Mouse (Mus musculus): ENCODE results near the gene Hbb-bh2. TPM values are rescaled to one million over a fixed set of nuclear protein-coding genes. Genes with fewer than 3 reads are reported as not detected.

Hbb-bh2 gene
- not detected for polyA plus RNA-seq (2014; fragmentation: Illumina TruSeq; extraction: RNeasy Lipid Tissue Mini Kit (QIAGEN cat#74804); ENCODE audit: low read depth, low replicate concordance)

GRCm38 (mm10) chr7:103840268-103840667 lies at the start of gene Hbb-bh2:
Gene Hbb-bh2, minus strand, starts transcription at chr7:103840520.

GRCm38 (mm10) chr7:103886152-103886551 lies 45.8 kb upstream of the Hbb-bh2 start, which contains the start of gene Olfr66:
Gene Olfr66, minus strand, starts transcription at chr7:103886252.

GRCm38 (mm10) chr7:103853090-103853489 lies 12.8 kb upstream of the Hbb-bh2 start, which contains the start of gene Hbb-y:
Gene Hbb-y, minus strand, starts transcription at chr7:103853216.

GRCm38 (mm10) chr7:103843034-103843433 lies 2.7 kb upstream of the Hbb-bh2 start, which contains the start of gene Hbb-bh1:
Gene Hbb-bh1, minus strand, starts transcription at chr7:103843164.

GRCm38 (mm10) chr7:103827808-103828207 lies 12.5 kb downstream of the Hbb-bh2 start, which contains the start of gene Hbb-bs:
Gene Hbb-bs, minus strand, starts transcription at chr7:103828096.

GRCm38 (mm10) chr7:103813766-103814165 lies 26.6 kb downstream of the Hbb-bh2 start, which contains the start of gene Hbb-bt:
Gene Hbb-bt, minus strand, starts transcription at chr7:103813996.

GRCm38 (mm10) chr7:103791721-103792120 lies 48.6 kb downstream of the Hbb-bh2 start, which contains the start of gene Olfr67:
Gene Olfr67, minus strand, starts transcription at chr7:103791821.

Other genes starting within 250 kb of the Hbb-bh2 start
- gene Olfr619, start 239.9 kb downstream of the Hbb-bh2 start, polyA plus RNA-seq (2014; fragmentation: Illumina TruSeq; extraction: RNeasy Lipid Tissue Mini Kit (QIAGEN cat#74804); ENCODE audit: low read depth, low replicate concordance), result not detected
- not detected for gene Olfr620, start 228.0 kb downstream of the Hbb-bh2 start, polyA plus RNA-seq (2014; fragmentation: Illumina TruSeq; extraction: RNeasy Lipid Tissue Mini Kit (QIAGEN cat#74804); ENCODE audit: low read depth, low replicate concordance)
- gene Olfr622, start 197.8 kb downstream of the Hbb-bh2 start, polyA plus RNA-seq (2014; fragmentation: Illumina TruSeq; extraction: RNeasy Lipid Tissue Mini Kit (QIAGEN cat#74804); ENCODE audit: low read depth, low replicate concordance), result not detected
- not detected for gene Olfr623, start 176.8 kb downstream of the Hbb-bh2 start, polyA plus RNA-seq (2014; fragmentation: Illumina TruSeq; extraction: RNeasy Lipid Tissue Mini Kit (QIAGEN cat#74804); ENCODE audit: low read depth, low replicate concordance)
- 0.13 TPM for gene Olfr624, start 169.3 kb downstream of the Hbb-bh2 start, polyA plus RNA-seq (2014; fragmentation: Illumina TruSeq; extraction: RNeasy Lipid Tissue Mini Kit (QIAGEN cat#74804); ENCODE audit: low read depth, low replicate concordance)
- not detected for gene Olfr625-ps1, start 157.8 kb downstream of the Hbb-bh2 start, polyA plus RNA-seq (2014; fragmentation: Illumina TruSeq; extraction: RNeasy Lipid Tissue Mini Kit (QIAGEN cat#74804); ENCODE audit: low read depth, low replicate concordance)
- gene Olfr243, start 125.8 kb downstream of the Hbb-bh2 start, polyA plus RNA-seq (2014; fragmentation: Illumina TruSeq; extraction: RNeasy Lipid Tissue Mini Kit (QIAGEN cat#74804); ENCODE audit: low read depth, low replicate concordance), result not detected
- not detected for gene Olfr628, start 110.1 kb downstream of the Hbb-bh2 start, polyA plus RNA-seq (2014; fragmentation: Illumina TruSeq; extraction: RNeasy Lipid Tissue Mini Kit (QIAGEN cat#74804); ENCODE audit: low read depth, low replicate concordance)
- gene Olfr629, start 95.6 kb downstream of the Hbb-bh2 start, polyA plus RNA-seq (2014; fragmentation: Illumina TruSeq; extraction: RNeasy Lipid Tissue Mini Kit (QIAGEN cat#74804); ENCODE audit: low read depth, low replicate concordance), result not detected
- gene Olfr630, start 83.2 kb downstream of the Hbb-bh2 start, polyA plus RNA-seq (2014; fragmentation: Illumina TruSeq; extraction: RNeasy Lipid Tissue Mini Kit (QIAGEN cat#74804); ENCODE audit: low read depth, low replicate concordance), result not detected
- not detected for gene Olfr69, start 68.9 kb downstream of the Hbb-bh2 start, polyA plus RNA-seq (2014; fragmentation: Illumina TruSeq; extraction: RNeasy Lipid Tissue Mini Kit (QIAGEN cat#74804); ENCODE audit: low read depth, low replicate concordance)
- not detected for gene Olfr68, start 60.8 kb downstream of the Hbb-bh2 start, polyA plus RNA-seq (2014; fragmentation: Illumina TruSeq; extraction: RNeasy Lipid Tissue Mini Kit (QIAGEN cat#74804); ENCODE audit: low read depth, low replicate concordance)
- gene Olfr67, start 48.7 kb downstream of the Hbb-bh2 start, polyA plus RNA-seq (2014; fragmentation: Illumina TruSeq; extraction: RNeasy Lipid Tissue Mini Kit (QIAGEN cat#74804); ENCODE audit: low read depth, low replicate concordance), result not detected
- 14.4 TPM for gene Hbb-bt, start 26.5 kb downstream of the Hbb-bh2 start, polyA plus RNA-seq (2014; fragmentation: Illumina TruSeq; extraction: RNeasy Lipid Tissue Mini Kit (QIAGEN cat#74804); ENCODE audit: low read depth, low replicate concordance)
- gene Hbb-bs, start 12.4 kb downstream of the Hbb-bh2 start, polyA plus RNA-seq (2014; fragmentation: Illumina TruSeq; extraction: RNeasy Lipid Tissue Mini Kit (QIAGEN cat#74804); ENCODE audit: low read depth, low replicate concordance), result 131 TPM
- gene Hbb-bh1, start 2.6 kb upstream of the Hbb-bh2 start, polyA plus RNA-seq (2014; fragmentation: Illumina TruSeq; extraction: RNeasy Lipid Tissue Mini Kit (QIAGEN cat#74804); ENCODE audit: low read depth, low replicate concordance), result not detected
- not detected for gene Hbb-y, start 12.7 kb upstream of the Hbb-bh2 start, polyA plus RNA-seq (2014; fragmentation: Illumina TruSeq; extraction: RNeasy Lipid Tissue Mini Kit (QIAGEN cat#74804); ENCODE audit: low read depth, low replicate concordance)
- not detected for gene Olfr66, start 45.7 kb upstream of the Hbb-bh2 start, polyA plus RNA-seq (2014; fragmentation: Illumina TruSeq; extraction: RNeasy Lipid Tissue Mini Kit (QIAGEN cat#74804); ENCODE audit: low read depth, low replicate concordance)
- not detected for gene Olfr64, start 54.0 kb upstream of the Hbb-bh2 start, polyA plus RNA-seq (2014; fragmentation: Illumina TruSeq; extraction: RNeasy Lipid Tissue Mini Kit (QIAGEN cat#74804); ENCODE audit: low read depth, low replicate concordance)
- not detected for gene Olfr65, start 63.0 kb upstream of the Hbb-bh2 start, polyA plus RNA-seq (2014; fragmentation: Illumina TruSeq; extraction: RNeasy Lipid Tissue Mini Kit (QIAGEN cat#74804); ENCODE audit: low read depth, low replicate concordance)
- not detected for gene Olfr631, start 88.3 kb upstream of the Hbb-bh2 start, polyA plus RNA-seq (2014; fragmentation: Illumina TruSeq; extraction: RNeasy Lipid Tissue Mini Kit (QIAGEN cat#74804); ENCODE audit: low read depth, low replicate concordance)
- gene Olfr632, start 93.8 kb upstream of the Hbb-bh2 start, polyA plus RNA-seq (2014; fragmentation: Illumina TruSeq; extraction: RNeasy Lipid Tissue Mini Kit (QIAGEN cat#74804); ENCODE audit: low read depth, low replicate concordance), result not detected
- not detected for gene Olfr633, start 103.9 kb upstream of the Hbb-bh2 start, polyA plus RNA-seq (2014; fragmentation: Illumina TruSeq; extraction: RNeasy Lipid Tissue Mini Kit (QIAGEN cat#74804); ENCODE audit: low read depth, low replicate concordance)
- not detected for gene Olfr635, start 130.6 kb upstream of the Hbb-bh2 start, polyA plus RNA-seq (2014; fragmentation: Illumina TruSeq; extraction: RNeasy Lipid Tissue Mini Kit (QIAGEN cat#74804); ENCODE audit: low read depth, low replicate concordance)
- not detected for gene Olfr638, start 158.2 kb upstream of the Hbb-bh2 start, polyA plus RNA-seq (2014; fragmentation: Illumina TruSeq; extraction: RNeasy Lipid Tissue Mini Kit (QIAGEN cat#74804); ENCODE audit: low read depth, low replicate concordance)
- gene Olfr639, start 176.8 kb upstream of the Hbb-bh2 start, polyA plus RNA-seq (2014; fragmentation: Illumina TruSeq; extraction: RNeasy Lipid Tissue Mini Kit (QIAGEN cat#74804); ENCODE audit: low read depth, low replicate concordance), result not detected
- gene Olfr640, start 185.1 kb upstream of the Hbb-bh2 start, polyA plus RNA-seq (2014; fragmentation: Illumina TruSeq; extraction: RNeasy Lipid Tissue Mini Kit (QIAGEN cat#74804); ENCODE audit: low read depth, low replicate concordance), result not detected
- not detected for gene Olfr641, start 194.9 kb upstream of the Hbb-bh2 start, polyA plus RNA-seq (2014; fragmentation: Illumina TruSeq; extraction: RNeasy Lipid Tissue Mini Kit (QIAGEN cat#74804); ENCODE audit: low read depth, low replicate concordance)
- not detected for gene Olfr642, start 212.1 kb upstream of the Hbb-bh2 start, polyA plus RNA-seq (2014; fragmentation: Illumina TruSeq; extraction: RNeasy Lipid Tissue Mini Kit (QIAGEN cat#74804); ENCODE audit: low read depth, low replicate concordance)
- gene 4930516K23Rik, start 220.9 kb upstream of the Hbb-bh2 start, polyA plus RNA-seq (2014; fragmentation: Illumina TruSeq; extraction: RNeasy Lipid Tissue Mini Kit (QIAGEN cat#74804); ENCODE audit: low read depth, low replicate concordance), result not detected
- not detected for gene Olfr644, start 231.3 kb upstream of the Hbb-bh2 start, polyA plus RNA-seq (2014; fragmentation: Illumina TruSeq; extraction: RNeasy Lipid Tissue Mini Kit (QIAGEN cat#74804); ENCODE audit: low read depth, low replicate concordance)
- not detected for gene Olfr645, start 244.9 kb upstream of the Hbb-bh2 start, polyA plus RNA-seq (2014; fragmentation: Illumina TruSeq; extraction: RNeasy Lipid Tissue Mini Kit (QIAGEN cat#74804); ENCODE audit: low read depth, low replicate concordance)